Mouse (Mus musculus): ENCODE measurements around the gene Gm20547.

Gene Gm20547

GRCm38 (mm10) chr17:34896366-34896765, 14.5 kb upstream of the Gm20547 start:
- peak; percentile 87 for DNase-seq (ENCODE audit: low read depth, low spot score)

DNA sequence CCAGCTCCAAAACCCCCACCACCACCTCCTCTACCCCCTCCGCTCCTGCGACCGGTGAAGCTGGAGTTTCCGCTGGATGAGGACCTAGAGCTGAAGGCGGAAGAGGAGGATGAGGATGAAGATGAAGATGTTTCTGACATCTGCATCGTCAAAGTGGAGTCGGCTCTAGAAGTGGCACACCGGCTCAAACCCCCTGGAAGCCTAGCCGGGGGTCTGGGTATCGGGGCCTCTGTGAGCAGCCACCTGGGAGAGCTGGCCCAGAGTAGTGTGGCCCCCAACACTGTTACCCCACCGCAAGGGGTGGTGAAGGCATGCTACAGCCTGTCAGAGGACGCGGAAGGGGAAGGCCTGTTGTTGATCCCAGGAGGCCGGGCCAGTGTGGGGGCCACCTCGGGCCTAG, 13.9 kb upstream of the Gm20547 start:
- no peak for DNase-seq (ENCODE audit: low read depth, low spot score)

- no peak for DNase-seq (ENCODE audit: low read depth, low spot score)
These were observed 13.1 kb upstream of the Gm20547 start for GRCm38 (mm10) chr17:34894801-34895530.

DNA sequence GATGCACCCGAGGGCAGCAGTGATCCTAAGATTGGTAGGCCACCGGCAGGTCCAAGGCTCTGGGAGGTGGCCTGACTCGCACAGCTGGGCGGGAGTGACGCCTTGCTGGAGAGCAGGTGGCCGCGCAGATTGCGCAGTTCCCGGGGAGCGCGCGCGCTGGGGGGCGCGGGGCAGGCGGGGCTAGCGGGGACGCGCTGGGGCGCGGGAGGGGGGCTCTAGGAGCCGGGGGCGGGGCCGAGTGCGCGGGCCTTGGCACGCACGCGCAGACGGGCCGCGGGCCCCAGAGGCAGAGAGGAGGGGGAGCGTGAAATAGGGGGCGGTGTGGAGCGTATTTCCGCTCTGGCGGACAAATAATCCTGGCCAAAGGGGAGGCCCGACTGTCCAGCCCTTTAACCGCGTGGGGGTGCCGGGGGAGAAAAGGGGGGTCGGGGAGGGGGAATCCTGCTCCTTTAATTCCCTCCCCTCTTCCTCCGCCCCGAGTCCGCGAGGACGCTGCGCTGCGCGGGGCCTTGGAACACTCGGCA, 12.3 kb upstream of the Gm20547 start:
- peak; percentile 91 for DNase-seq (ENCODE audit: low read depth, low spot score)

DNA sequence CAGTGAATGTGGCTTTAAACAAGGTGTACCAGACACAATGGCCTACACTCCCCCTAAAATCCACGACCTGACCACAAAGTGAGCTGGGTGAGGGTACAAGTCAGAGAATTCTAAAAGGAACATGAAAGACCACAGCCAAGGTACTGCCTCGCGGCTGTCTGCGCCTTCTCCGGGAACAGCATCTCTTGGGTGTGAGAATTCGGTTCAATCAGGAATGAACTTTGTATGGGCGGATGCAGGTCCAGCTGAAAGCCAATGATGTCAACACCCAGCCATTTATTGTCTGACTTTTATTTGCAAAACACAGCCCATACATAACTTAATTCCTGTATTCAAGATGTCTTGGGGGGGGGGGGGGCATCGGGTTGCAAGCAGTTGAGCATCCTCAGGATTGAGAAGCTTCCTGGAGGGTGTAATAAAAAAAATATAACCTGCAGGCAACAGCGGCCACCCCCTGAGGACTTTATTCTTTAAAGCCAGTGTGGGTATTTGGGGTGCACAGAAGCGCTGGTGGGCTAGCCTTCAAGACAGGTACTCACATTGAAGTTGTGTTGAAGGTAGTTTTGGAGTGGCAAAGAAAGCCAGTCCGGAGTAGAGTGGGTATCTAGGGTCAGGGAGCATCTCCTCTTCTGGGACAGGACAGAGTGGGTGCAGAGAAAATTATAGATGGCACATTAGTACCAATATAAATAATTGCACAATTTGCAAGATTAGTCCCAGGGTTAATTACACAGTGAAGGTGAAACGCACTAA, 11.4 kb upstream of the Gm20547 start:
- DNase-seq (ENCODE audit: low read depth, low spot score): no peak

DNA sequence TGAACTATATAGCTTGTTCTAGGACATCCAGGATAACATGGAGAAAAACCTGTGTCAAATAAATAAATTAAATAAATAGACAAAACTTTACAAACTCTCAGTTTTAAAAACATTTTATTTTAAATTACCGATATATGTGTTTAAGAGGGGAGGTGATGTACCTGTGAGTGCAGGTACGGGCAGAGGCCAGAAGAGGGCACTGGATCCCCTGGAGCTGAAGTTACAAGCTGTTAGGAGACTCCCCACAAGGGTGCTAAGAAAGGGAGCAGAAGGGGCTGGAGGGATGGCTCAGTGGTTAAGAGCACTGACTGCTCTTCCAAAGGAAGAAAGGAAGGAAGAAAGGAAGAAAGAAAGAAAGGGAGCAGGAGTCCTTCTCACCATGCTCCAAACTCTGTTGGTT, 9.5 kb upstream of the Gm20547 start:
- DNase-seq (ENCODE audit: low read depth, low spot score): no peak

- no peak for DNase-seq (ENCODE audit: low read depth, low spot score)
These were observed 8.4 kb upstream of the Gm20547 start for GRCm38 (mm10) chr17:34890074-34890743.

- no peak for DNase-seq (ENCODE audit: low read depth, low spot score)
These were observed 6.1 kb upstream of the Gm20547 start for GRCm38 (mm10) chr17:34887942-34888341.

DNA sequence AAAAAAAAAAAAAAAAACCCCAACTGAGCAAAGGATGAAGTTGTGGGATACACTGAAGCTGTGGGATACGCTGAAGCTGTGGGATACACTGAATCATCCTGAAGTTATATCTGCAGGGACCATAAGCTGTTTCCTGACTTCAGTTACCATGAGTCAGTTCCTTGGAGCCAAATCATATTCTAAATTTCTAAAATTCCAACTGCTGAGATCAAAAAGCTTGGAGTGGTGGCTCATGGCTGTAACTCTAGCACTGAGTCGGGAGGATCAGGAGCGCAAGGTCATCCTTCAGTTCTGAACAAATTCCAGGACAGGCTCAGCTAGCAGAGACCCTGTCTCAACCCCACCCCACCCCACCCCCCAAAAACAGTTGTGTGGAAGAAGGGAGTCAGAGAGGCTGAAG, 3.8 kb upstream of the Gm20547 start:
- no peak for DNase-seq (ENCODE audit: low read depth, low spot score)

DNA sequence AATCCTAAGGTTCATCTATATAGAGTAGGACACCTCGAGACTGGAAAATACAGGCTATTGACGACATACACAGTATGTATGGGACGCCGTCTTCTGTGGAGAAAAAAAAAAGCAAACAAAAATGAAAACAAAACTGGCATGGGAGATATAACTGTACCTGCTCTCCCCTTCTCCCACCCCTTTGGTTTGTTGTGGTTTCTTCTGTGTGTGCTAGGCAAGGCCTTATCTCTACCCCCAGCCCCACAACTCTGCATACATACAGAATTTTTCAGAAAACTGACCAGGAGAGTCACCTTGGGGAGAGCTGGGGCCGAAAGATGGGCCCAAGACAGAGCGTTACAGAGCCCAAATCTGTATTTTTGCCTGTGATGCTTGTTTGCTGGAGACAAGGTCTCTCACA, 2.9 kb upstream of the Gm20547 start:
- no peak for DNase-seq (ENCODE audit: low read depth, low spot score)

- no peak for DNase-seq (ENCODE audit: low read depth, low spot score)
These were observed 1.5 kb upstream of the Gm20547 start for GRCm38 (mm10) chr17:34883332-34883731.

DNA sequence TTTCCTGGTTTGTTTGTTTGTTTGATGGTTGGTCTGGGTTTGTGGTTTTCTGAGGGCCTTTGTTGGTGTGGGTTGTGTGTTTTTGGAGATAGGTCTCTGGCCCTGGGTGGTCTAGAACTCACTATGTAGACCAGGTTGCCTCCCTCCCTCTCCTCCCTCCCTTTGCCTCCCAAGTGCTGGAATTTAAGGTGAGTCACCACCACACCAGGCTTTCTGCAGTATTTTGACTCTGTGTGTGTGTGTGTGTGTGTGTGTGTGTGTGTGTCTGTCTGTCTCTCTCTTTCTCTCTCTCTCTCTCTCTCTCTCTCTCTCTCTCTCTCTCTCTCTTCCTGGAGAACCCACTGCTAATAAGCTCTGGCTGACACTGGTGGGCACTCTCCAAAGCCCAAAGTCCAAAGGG, 676 bp downstream of the Gm20547 start:
- no peak for DNase-seq (ENCODE audit: low read depth, low spot score)

GRCm38 (mm10) chr17:34879336-34879879, 2.4 kb downstream of the Gm20547 start, which contains the start of gene Zbtb12:
Zbtb12 (plus strand) TSS chr17:34879483.
- DNase-seq (ENCODE audit: low read depth, low spot score): peak; percentile 66

DNA sequence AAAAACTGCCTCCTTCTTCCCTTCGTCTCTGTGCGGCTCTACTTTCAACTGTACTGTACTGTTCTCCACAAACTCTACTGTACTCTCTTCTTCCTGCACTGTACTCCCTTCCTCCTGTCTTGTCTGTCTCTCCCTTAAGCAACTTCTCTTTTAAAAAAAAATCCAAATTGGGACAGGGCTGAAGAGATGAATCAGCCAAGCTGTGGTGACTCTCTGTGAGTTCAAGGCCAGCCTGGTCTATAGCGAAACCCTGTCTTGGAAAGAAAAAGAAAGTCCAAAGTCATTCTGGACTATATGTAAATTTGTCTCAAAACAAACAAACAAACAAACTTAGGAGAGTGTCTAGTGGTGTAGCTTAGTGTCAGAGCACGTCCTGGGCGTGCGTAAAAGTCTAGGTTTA, 7.5 kb downstream of the Gm20547 start:
- DNase-seq (ENCODE audit: low read depth, low spot score): no peak

GRCm38 (mm10) chr17:34865981-34866380, 15.9 kb downstream of the Gm20547 start:
- DNase-seq (ENCODE audit: low read depth, low spot score): no peak

GRCm38 (mm10) chr17:34862416-34863081, 19.3 kb downstream of the Gm20547 start, which contains the start of gene Cfb:
Cfb (minus strand) TSS chr17:34862518.
- no peak for DNase-seq (ENCODE audit: low read depth, low spot score)

DNA sequence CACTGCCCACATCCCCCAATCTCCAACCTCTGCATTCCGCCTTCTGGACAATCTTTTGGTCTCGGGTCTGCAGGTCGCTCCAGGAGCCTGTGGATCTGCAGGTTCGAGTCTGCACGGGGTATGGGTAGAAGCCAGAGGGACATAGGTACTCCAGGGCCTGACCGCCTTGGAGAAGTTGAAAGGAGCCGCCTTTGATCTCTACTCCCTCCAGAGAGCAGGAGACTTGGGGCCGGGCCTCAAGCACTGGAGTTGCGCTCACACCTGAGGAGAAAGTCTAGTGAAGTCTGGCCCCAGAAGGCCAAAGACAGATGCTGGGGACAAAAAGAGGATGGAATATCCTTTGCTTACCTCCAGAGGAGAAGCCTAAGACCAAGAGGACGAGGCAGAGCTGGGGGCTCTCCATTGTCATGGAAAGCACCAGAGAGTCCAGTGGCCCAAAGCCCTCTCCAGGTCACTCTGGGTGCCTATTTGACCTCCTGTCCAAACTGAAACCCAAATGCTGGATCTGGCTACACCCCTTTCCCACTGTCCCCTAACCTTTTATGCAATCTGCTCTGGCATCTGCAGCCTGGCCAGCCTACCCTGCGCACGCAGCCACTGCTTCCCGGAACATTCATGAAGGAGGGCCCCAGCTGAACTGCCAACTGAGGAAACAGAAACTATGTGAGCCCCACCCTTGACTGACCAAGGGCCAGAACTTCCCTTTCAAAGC, 20.0 kb downstream of the Gm20547 start:
- DNase-seq (ENCODE audit: low read depth, low spot score): no peak

DNA sequence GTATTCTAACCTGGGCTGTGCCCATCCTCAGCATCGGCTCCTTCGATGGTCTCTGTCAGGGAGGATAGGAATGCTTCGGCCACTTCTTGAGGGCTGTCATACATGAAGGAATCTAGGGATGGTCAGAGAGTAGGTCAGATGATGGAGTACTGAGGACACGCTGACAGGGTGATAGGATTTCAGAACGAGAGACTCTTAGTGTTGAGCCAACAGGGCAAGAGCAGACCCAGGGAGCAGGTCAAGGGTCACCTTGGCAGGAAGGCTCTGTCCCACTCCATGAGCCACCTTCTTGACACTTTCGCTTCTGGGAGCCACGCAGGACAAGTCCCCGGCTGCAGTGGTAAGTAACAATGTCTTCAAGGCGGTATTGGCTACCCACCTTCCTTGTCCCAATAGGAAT, 21.3 kb downstream of the Gm20547 start:
- no peak for DNase-seq (ENCODE audit: low read depth, low spot score)

GRCm38 (mm10) chr17:34858670-34859069, 23.2 kb downstream of the Gm20547 start:
- DNase-seq (ENCODE audit: low read depth, low spot score): no peak

- peak; percentile 52 for DNase-seq (ENCODE audit: low read depth, low spot score)
These were observed 26.0 kb downstream of the Gm20547 start for GRCm38 (mm10) chr17:34855825-34856224.

DNA sequence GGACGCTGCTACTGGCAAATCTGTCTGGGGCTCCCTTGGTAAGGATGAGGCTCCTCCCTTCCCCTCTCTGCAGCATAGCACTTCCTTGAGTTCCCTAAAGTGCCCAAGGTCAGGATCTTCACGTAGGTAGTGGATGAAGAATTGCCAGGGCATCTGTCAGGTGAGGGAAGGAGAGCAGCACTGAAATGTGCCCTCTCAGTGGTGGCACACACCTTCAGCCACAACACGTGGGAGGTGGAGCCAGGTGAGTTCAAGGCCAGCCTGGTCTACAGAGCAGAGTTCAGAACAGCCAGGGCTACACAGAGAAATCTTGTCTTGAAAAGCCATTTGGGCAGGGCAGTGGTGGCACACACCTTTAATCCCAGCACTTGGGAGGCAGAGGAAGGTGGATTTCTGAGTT, 27.1 kb downstream of the Gm20547 start:
- DNase-seq (ENCODE audit: low read depth, low spot score): no peak
